ENCODE assay signal across 24 mouse cellular contexts in genomic region chr5:119598166-119598565, GRCm38 (mm10).
"Had no signal": no experiment of that assay in that cellular context is flagged by ENCODE, and none has a peak within 500 bp of the region (broad histone marks: within the 10 kb centered on the region; RNA-seq: fewer than 3 reads in every experiment).

No protein-coding gene starts in this region.

- H3K9ac ChIP-seq: intestine, embryonic 15.5 days; kidney, embryonic 15.5 days; limb, embryonic 12.5 days; limb, embryonic 15.5 days; liver, embryonic 14.5 days; liver, postnatal 0 days; midbrain, embryonic 15.5 days; neural tube, embryonic 12.5 days; neural tube, embryonic 15.5 days had no signal

- H3K27ac ChIP-seq: intestine, embryonic 15.5 days; kidney, embryonic 15.5 days; limb, embryonic 12.5 days; limb, embryonic 15.5 days; liver, embryonic 14.5 days; midbrain, embryonic 10.5 days; midbrain, embryonic 15.5 days; neural tube, embryonic 12.5 days; neural tube, embryonic 15.5 days; stomach, postnatal 0 days had no signal

- ATAC-seq: intestine, embryonic 15.5 days; liver, postnatal 0 days; midbrain, embryonic 15.5 days had no signal

- H3K36me3 ChIP-seq: intestine, embryonic 15.5 days; kidney, embryonic 15.5 days; limb, embryonic 12.5 days; limb, embryonic 15.5 days; midbrain, embryonic 10.5 days; midbrain, embryonic 15.5 days; neural tube, embryonic 12.5 days; neural tube, embryonic 15.5 days had no signal

- DNase-seq: kidney, adult 11 months; kidney, adult 8-10 months; kidney, postnatal 10 days; kidney, postnatal 36 days; left cerebral cortex, postnatal 4 days; liver, postnatal 0 days; right cerebral cortex, adult 18-20 months; right cerebral cortex, postnatal 14 days; right cerebral cortex, postnatal 4 days; thymus, adult 2 months; thymus, postnatal 14 days; thymus, postnatal 4 days had no signal

- H3K9me3 ChIP-seq: kidney, embryonic 15.5 days; limb, embryonic 15.5 days; midbrain, embryonic 15.5 days; neural tube, embryonic 12.5 days; neural tube, embryonic 15.5 days had no signal

- H3K4me2 ChIP-seq: intestine, embryonic 15.5 days; kidney, embryonic 15.5 days; limb, embryonic 12.5 days; limb, embryonic 15.5 days; liver, embryonic 11.5 days; midbrain, embryonic 15.5 days; neural tube, embryonic 12.5 days; neural tube, embryonic 15.5 days had no signal

- H3K4me3 ChIP-seq: intestine, embryonic 15.5 days; kidney, embryonic 15.5 days; limb, embryonic 12.5 days; limb, embryonic 15.5 days; megakaryocyte, embryonic 14.5 days; midbrain, embryonic 10.5 days; midbrain, embryonic 15.5 days; neural tube, embryonic 12.5 days; neural tube, embryonic 15.5 days had no signal

- H3K27me3 ChIP-seq: intestine, embryonic 15.5 days; kidney, embryonic 15.5 days; limb, embryonic 15.5 days; megakaryocyte, embryonic 14.5 days; midbrain, embryonic 15.5 days; neural tube, embryonic 15.5 days had no signal

- H3K4me1 ChIP-seq: megakaryocyte, embryonic 14.5 days; midbrain, embryonic 10.5 days; midbrain, embryonic 15.5 days; neural tube, embryonic 12.5 days had no signal
